Mouse (Mus musculus): Measurements from ENCODE around the gene Gtpbp3.

Gene Gtpbp3

GRCm38 (mm10) chr8:71470146-71470912, 17.6 kb upstream of the Gtpbp3 start:
- peak in 1 of 2 experiments; percentile 19 for DNase-seq

DNA sequence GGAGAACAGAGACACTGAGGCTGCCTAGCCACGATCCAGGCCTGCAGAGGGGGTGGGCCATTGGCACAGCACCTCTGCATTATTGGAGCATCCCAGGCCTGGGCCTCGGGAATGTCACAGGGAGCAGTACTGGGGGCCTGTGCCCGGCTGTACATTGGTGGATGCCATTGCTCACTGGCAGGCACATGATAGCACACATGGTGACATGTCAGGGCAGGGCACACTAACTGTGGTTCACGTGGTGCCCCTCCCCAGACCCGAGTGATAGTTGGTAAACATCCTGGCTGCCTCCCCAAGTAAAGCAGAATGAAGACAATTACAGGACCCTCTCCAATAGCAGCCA, 17.0 kb upstream of the Gtpbp3 start:
- DNase-seq = peak in 1 of 2 experiments; percentile 19

DNA sequence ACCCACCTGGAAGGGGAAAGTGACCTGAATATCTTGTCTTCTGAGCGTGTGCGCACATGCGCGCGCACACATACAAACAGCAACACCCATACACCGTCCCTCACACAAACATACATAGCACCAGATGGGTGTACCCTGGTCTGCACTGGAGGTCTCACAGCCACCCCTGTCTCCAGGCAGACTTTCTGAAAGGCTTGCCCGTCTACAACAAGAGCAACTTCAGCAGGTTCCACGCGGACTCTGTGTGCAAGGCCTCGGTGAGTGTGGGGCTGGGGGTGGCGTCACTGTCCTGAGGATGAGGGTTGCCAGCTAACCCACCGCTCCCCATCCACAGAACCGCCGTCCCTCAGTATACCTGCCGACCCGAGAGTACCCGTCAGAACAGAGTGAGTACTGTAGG, 16.0 kb upstream of the Gtpbp3 start:
- peak in 1 of 2 experiments; percentile 11 for DNase-seq

GRCm38 (mm10) chr8:71472601-71473386, 15.1 kb upstream of the Gtpbp3 start:
- DNase-seq = no peak

DNA sequence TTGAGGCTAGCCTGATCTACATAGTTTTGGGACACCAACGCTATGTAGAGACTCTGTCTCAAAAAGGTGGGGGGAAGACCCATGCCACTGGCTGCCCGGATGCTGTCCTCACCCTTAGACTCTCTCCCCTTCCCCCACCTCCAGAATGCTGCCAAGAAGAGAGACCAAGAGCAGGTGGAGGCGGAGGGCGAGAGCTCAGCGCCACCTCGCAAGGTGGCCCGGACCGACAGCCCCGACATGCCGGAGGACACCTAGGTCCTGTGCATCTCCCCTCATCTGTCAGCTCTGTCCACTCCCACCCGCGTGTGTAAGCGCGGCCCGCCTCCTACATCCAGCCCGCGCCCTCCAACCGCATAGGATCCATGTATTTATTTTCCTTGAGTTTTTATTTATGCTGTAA, 13.6 kb upstream of the Gtpbp3 start:
- DNase-seq = no peak

DNA sequence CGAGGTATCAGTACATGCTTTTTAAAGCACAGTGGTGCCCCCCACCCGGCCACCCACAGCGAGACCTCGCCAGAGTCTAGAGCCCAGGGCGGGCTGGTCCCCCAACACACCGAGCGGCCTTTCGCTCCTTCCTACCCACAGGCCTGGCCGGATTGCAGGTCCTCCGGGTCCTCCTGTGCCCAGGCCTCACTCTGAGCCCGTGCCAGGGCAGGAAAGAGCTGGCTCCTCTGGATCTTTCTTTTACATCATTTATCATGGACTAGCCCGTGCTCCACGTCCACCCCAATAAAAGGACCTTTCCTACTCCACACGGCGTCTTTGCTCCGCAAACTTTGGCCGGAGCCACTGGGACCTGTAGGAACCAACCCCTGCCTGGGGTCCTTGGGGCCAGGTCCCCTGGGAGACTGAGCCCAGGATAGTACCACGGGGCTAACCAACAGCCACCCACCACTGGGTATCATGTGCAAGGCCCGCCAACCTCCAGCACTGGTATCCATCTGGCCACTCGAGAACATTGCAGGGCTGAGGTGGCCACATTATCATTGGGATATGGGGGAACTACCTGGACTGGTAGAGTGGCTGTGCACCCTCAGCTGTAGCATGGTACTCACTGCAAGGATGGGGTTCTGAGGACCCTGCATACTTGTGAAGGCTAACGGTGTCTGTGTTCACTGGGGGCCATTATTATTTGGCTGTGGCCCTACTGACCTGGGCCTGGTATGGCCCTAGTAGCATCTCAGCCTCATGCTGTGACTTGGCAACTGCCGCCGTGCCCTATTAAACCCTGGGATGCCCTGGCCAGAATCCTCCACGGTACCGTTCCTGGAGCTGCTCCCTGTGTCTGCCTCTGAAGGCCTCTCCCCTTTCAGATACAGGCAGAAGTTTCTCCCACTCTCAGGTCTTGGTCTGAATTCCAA, 12.9 kb upstream of the Gtpbp3 start:
- peak; percentile 52 to 72 for DNase-seq

GRCm38 (mm10) chr8:71475702-71476075, 12.2 kb upstream of the Gtpbp3 start:
- peak in 1 of 2 experiments; percentile 43 for DNase-seq

DNA sequence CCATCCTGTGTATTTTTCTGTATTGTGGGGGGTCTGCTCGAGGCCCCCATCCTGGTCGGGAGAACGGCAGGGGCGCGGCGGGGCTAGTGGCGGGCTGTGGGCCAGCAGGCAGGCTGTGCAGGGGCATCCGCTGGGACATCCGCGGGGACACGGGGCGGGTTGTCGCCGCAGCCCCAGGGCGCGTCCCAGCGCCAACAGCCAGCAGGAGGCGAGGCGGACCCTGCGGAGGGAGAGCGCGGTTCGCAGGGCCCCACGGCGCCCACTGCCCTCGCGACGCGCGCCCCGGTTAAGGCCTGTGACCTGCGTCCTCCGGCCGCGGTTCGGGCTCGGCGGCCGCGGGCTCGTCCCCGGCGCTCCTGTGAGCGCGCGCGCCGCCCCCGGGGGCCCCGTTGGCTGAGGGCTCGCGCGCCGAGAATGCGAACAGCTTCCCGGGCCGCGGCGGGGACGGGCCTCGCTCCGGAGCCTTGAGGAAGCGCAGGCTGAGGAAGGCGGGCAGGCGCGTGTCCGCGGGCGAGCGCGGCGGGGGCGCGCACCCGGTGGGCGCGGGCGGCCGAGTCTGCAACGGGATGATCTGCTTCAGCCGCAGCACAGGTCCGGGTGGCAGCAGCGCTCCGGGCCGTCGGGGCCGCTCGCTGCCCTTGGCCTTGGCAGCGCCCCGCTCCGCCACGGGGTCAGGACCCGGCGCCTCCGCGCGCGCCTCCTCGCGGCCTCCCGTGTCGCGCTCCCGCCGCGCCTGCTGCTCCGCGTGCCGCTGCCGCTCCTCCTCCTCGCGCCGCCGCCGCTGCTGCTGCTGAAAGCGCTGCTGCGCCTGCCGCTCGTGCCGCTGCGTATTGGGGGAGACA, 11.6 kb upstream of the Gtpbp3 start:
- DNase-seq = peak; percentile 90 to 94

DNA sequence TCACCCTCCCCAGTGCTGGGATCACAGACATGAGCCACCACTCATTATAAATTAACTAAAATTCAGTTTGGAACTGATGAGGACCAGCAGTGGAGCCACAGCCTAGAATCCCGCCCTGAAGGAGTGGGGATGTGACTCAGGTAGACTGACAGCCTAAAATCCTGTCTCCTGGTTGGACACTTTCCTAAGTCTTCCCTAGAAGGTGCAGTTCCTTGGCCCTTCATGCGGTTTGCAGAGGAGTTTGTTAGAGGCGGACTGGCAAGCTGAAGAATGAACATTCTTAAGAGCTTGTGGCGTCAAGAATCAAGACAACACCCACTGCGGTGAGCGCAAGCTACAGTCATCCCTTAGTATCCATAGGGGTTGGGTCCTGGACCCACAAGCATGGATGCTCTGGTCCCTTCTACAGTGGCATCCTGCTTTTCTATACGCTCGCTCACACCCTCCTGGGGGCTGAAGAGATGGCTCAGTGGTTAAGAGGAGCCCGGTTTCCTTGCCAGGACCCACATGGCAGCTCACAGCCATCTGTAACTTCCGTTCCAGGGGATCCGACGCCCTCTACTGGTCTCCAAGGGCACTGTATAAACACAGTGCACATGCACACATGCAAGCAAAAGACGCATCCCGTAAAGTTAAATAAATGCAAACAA, 10.6 kb upstream of the Gtpbp3 start:
- DNase-seq = peak; percentile 51 to 71

GRCm38 (mm10) chr8:71478943-71479342, 9.0 kb upstream of the Gtpbp3 start:
- DNase-seq = no peak

DNA sequence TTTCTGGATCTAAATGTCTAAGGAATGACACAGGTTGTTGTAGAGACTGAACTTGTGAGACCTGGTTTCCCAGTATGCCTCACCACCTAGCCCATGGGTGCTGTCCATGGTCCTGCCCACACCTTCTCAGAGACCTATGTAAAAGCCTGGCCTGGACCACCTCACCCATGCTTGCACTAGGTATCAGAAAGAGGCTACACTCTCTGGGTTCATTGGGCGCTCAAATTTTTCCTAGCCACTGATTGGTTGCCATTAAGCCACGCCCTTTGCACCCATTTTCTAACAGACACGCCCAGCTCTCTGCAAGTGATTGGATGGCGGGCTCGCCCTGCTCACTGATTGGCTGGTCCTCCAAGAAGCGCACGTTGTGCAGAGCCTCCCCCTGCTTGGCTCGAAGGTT, 4.0 kb upstream of the Gtpbp3 start:
- no peak for DNase-seq

DNA sequence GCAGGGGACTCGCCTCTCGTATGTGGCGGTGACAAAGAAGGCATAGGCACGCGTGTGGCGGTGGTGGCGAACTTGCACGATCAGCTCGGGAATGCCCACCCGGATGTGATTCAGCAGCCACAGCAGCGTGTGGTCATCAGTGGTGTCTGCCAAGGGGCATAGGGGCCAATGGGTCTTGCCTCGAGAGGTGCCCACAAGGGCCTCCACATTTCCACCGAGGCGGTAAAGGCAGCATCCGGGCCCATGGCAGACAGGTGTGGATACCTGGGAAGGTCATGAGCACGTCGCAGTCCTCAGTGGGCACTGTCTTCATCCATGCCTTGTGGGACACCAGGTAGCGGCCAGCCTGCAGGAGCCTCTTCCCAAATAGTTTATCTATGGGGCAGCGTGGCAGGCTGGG, 3.2 kb upstream of the Gtpbp3 start:
- no peak for DNase-seq

GRCm38 (mm10) chr8:71485142-71486135, 2.5 kb upstream of the Gtpbp3 start, which contains the start of gene Ano8:
Ano8 (minus strand) TSS chr8:71485963.
- peak; percentile 91 to 93 for DNase-seq

GRCm38 (mm10) chr8:71486136-71486529, 1.8 kb upstream of the Gtpbp3 start:
- peak in 1 of 2 experiments; percentile 41 for DNase-seq

- peak; percentile 85 to 88 for DNase-seq
Observed at GRCm38 (mm10) chr8:71488454-71488853, 551 bp downstream of the Gtpbp3 start.

DNA sequence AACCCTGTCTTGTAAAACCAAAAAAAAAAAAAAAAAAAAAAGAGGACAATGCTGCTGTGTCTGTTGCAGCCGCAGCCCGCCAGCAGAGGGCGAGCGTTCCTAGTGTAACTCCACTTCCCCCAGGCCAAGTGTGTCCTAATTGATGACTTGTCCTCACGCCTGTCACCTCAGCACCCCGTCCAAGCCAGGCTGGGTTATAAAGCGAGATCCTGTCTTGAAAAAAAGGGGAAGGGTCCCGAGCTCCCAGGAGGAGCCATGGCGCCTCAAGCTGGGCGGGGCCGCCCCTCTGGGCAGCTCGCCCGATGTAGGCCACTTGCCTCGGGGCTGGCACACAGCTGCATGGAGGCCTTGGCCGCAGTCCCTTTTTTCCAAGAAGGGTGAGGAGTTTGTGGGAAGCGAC, 7.1 kb downstream of the Gtpbp3 start:
- peak; percentile 89 to 93 for DNase-seq

DNA sequence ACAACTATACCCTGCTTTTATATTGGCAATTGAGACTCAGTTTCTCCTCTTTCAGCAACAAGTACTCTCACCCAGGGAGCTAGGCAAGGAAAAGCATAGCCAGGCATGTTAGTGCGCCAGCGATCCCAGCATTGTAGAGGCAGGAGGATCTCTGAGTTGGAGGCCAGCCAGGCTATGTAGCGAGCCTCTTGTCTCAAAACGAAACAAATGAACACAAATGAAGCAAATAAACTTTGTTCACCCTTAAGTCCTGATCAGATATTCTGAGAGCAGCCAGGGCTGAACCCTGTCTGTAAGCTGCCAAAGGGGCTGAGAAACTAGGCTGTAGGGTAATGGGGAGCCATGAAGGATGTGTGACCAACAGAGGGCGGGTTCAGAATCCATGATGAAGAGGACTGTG, 7.9 kb downstream of the Gtpbp3 start:
- peak; percentile 28 to 48 for DNase-seq

- DNase-seq = peak; percentile 82 to 89
Observed at GRCm38 (mm10) chr8:71496481-71496880, 8.6 kb downstream of the Gtpbp3 start.

DNA sequence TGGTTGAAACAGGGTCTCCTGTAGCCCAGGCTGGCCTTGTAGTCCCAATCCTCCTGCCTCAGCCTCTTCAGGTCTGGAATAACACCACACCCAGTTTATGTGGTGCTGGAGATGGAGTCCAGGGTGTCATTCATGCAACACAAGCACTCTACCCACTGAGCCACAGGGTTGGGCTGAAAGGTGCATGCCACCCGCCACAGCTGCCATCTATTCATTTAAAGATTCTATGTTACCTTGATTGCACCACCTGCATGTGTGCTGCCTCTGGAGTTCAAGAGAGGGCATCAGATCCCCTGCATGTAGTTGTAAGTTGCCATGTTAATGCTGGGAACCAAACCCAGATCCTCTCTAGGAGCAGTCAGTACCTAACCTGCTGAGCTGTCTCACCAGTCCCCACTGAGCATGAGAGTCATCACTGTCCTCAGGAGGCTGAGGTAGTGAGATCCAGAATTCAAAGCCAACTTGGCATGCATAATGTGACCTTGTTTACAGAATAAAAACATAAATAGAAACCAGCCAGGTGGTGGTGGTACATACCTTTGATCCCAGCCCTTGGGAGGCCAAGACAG, 9.3 kb downstream of the Gtpbp3 start:
- DNase-seq = peak; percentile 54

Data from cerebellum, postnatal 25 days (tissue).